Mouse (Mus musculus) small intestine, adult 2 months (tissue): ENCODE results near the gene Rxfp4.

ENCODE experiments used
- CTCF ChIP-seq: fragments of 200-500 bp; IDR thresholded peaks from 2 replicates; pipeline ENCODE4 v1.5.1; 2012; ENCODE audit warnings: low read depth, mild to moderate bottlenecking, control low read depth, inconsistent platforms, low read length, moderate library complexity, mixed read lengths; ENCODE audit not compliant: insufficient replicate concordance, insufficient read length; ENCODE audit errors: extremely low read depth
- POLR2A ChIP-seq: fragments of 200-500 bp; IDR thresholded peaks from 2 replicates; pipeline ENCODE4 v1.6.1; 2012; ENCODE audit warnings: low read depth, mild to moderate bottlenecking, control low read depth, inconsistent platforms, low read length, moderate library complexity

DNA sequence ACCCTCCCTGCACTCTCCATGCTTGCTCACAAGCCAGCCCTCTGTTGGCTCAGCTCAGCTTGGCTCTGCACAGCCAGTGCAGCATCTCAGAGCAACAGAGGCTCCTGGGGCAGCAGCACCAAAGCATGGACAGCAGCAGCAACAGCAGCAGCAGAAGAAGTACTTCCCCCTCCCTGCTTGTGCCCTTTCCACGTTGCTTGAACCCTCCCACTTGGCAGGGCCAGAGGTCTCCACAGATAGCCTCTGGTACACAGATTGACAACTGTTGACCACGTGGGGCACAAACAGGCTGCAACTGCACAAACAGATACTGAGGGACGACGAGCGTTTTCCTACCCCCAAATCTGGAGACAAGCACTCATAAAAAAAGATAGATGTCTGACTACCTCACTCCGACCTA is 6.9 kb upstream of the Rxfp4 start:
- no peak for TF ChIP-seq CTCF
- no peak for TF ChIP-seq POLR2A
